14 mouse cellular contexts compared by ENCODE assay signal in the genomic region with DNA sequence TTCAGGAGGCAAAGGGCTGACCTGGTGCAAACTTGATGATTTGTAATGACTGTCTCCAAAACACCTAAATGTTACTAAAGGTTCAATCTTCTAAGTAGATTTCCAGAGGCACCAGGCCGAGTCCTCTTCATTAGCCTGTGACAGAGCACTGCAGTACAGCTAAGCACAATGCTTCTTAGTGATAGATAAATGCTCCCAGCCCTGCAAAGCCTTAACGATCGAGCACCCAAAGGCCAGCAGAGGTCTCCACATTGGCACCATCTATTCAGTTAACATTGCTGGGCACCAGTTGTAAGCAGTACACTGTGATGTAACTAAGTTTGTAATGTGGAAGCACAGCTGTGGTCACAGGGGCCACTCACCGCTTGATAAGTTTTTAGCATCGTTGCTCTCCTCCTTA. TPM values are rescaled to one million over a fixed set of nuclear protein-coding genes. Genes with fewer than 3 reads are reported as not detected.
A peak's percentile ranks its signal among the peaks of the same experiment; 100 is the strongest.
DNase-seq lines count a peak whose midpoint lies in the region; ATAC-seq lines count a peak whose summit lies in the region.
"Had no signal": no experiment of that assay in that cellular context is flagged by ENCODE, and none has a peak within 500 bp of the region (broad histone marks: within the 10 kb centered on the region; RNA-seq: fewer than 3 reads in every experiment).

No protein-coding gene starts in this region.

- no peak overlapping the region for H3K9ac ChIP-seq in heart, embryonic 14.5 days (ENCODE audit: low read length)
- no peak overlapping the region for H3K9ac ChIP-seq in lung, embryonic 15.5 days
- H3K9ac ChIP-seq in intestine, embryonic 16.5 days (ENCODE audit: low read depth, low read length), result no peak overlapping the region
- H3K9ac ChIP-seq: embryonic facial prominence, embryonic 15.5 days; neural tube, embryonic 12.5 days had no signal

- 51% methylated on average over 5 of the region's 5 CpGs for WGBS in heart, embryonic 14.5 days
- 52% methylated on average over 5 of the region's 5 CpGs for WGBS in lung, embryonic 15.5 days
- 78% methylated on average over 5 of the region's 5 CpGs for WGBS in intestine, embryonic 16.5 days

- peaks cover 3% of the 10 kb centered on the region; the same call in 1 of the 2 replicates for H3K36me3 ChIP-seq in heart, embryonic 14.5 days (ENCODE audit: control insufficient read depth, insufficient read depth, low read length)
- peaks cover 8% of the 10 kb centered on the region; the same call in 1 of the 2 replicates for H3K36me3 ChIP-seq in lung, embryonic 15.5 days
- H3K36me3 ChIP-seq in intestine, embryonic 16.5 days (ENCODE audit: control insufficient read depth, insufficient read depth, low read length), result no peaks in the 10 kb centered on the region

- peak overlapping the region; percentile 53 for H3K4me2 ChIP-seq in heart, embryonic 14.5 days (ENCODE audit: low read length)
- H3K4me2 ChIP-seq in lung, embryonic 15.5 days, result no peak overlapping the region
- no peak overlapping the region for H3K4me2 ChIP-seq in intestine, embryonic 16.5 days (ENCODE audit: low read depth, low read length)
- H3K4me2 ChIP-seq: embryonic facial prominence, embryonic 15.5 days; neural tube, embryonic 12.5 days had no signal

- H3K27ac ChIP-seq in heart, embryonic 14.5 days (replicated peaks in 1 of 2; ENCODE audit: control insufficient read depth in 1 of 2, insufficient read depth in 1 of 2, low read depth in 2 of 2, low read length in 2 of 2), result peak overlapping the region; percentile 83 to 86
- H3K27ac ChIP-seq in lung, embryonic 15.5 days, result peak overlapping the region; percentile 69
- peak overlapping the region; percentile 20 for H3K27ac ChIP-seq in intestine, embryonic 16.5 days (ENCODE audit: low read length)
- H3K27ac ChIP-seq: embryonic facial prominence, embryonic 15.5 days; hindbrain, postnatal 0 days; neural tube, embryonic 12.5 days had no signal

- intact Hi-C loops in heart, postnatal 25 days (cut with DNase I), result no loop called here

- H3K4me3 ChIP-seq in heart, embryonic 14.5 days (ENCODE audit: control insufficient read depth in 1 of 2, insufficient read depth in 1 of 2, low read depth in 1 of 2, low read length in 2 of 2), result no peak overlapping the region
- no peak overlapping the region for H3K4me3 ChIP-seq in lung, embryonic 15.5 days
- H3K4me3 ChIP-seq in intestine, embryonic 16.5 days (ENCODE audit: low read length), result no peak overlapping the region
- H3K4me3 ChIP-seq: embryonic facial prominence, embryonic 15.5 days; neural tube, embryonic 12.5 days had no signal

- peaks cover 15 to 16% of the 10 kb centered on the region in 2 experiments for H3K4me1 ChIP-seq in heart, embryonic 14.5 days (ENCODE audit: control insufficient read depth in 2 of 2, insufficient read depth in 2 of 2, low read length in 2 of 2)
- H3K4me1 ChIP-seq in lung, embryonic 15.5 days, result peaks cover 36% of the 10 kb centered on the region
- peaks cover 17% of the 10 kb centered on the region for H3K4me1 ChIP-seq in intestine, embryonic 16.5 days (ENCODE audit: control insufficient read depth, insufficient read depth, low read length)
- H3K4me1 ChIP-seq: embryonic facial prominence, embryonic 15.5 days had no signal

- peak; percentile 32 for DNase-seq in CD4-positive, CD25-positive, alpha-beta regulatory T cell, adult 2 months (ENCODE audit: low read depth, low spot score)
- no peak for DNase-seq in heart, postnatal 25 days (ENCODE audit: low spot score)
- no peak for DNase-seq in lung, postnatal 25 days (ENCODE audit: low spot score)
- DNase-seq in urinary bladder, postnatal 10 days (ENCODE audit: low spot score), result no peak
- DNase-seq: cerebellum, adult 9-11 months; right cerebral cortex, postnatal 25 days had no signal

- H3K9me3 ChIP-seq in heart, embryonic 14.5 days (ENCODE audit: control insufficient read depth, low read length), result 0 out of 2 replicates have a peak, but pooled peaks cover 4% of the 10 kb centered on the region
- no peaks in the 10 kb centered on the region for H3K9me3 ChIP-seq in lung, embryonic 15.5 days
- H3K9me3 ChIP-seq in intestine, embryonic 16.5 days (ENCODE audit: control insufficient read depth, low read length), result no peaks in the 10 kb centered on the region
- H3K9me3 ChIP-seq: embryonic facial prominence, embryonic 15.5 days; neural tube, embryonic 12.5 days had no signal

- ATAC-seq in CD4-positive, CD25-positive, alpha-beta regulatory T cell, adult 4 months, result no peak
- ATAC-seq in heart, embryonic 14.5 days (ENCODE audit: insufficient number of reproducible peaks, insufficient read depth, low FRiP score, low read depth), result no peak
- ATAC-seq in lung, embryonic 15.5 days (ENCODE audit: borderline replicate concordance, extremely low read depth, low FRiP score, low TSS enrichment), result no peak
- ATAC-seq in intestine, embryonic 16.5 days, result peak; percentile 17; the same call in 1 of the 2 replicates
- ATAC-seq: hindbrain, postnatal 0 days; midbrain, embryonic 16.5 days had no signal

- no peaks in the 10 kb centered on the region for H3K27me3 ChIP-seq in heart, embryonic 14.5 days (ENCODE audit: control insufficient read depth, insufficient read depth, low read length)
- H3K27me3 ChIP-seq in lung, embryonic 15.5 days, result no peaks in the 10 kb centered on the region
- no peaks in the 10 kb centered on the region for H3K27me3 ChIP-seq in intestine, embryonic 16.5 days (replicated peaks; ENCODE audit: control insufficient read depth, insufficient read depth, low read length)
- H3K27me3 ChIP-seq: embryonic facial prominence, embryonic 15.5 days; neural tube, embryonic 12.5 days had no signal

RNA-seq across cellular contexts. Expression of a gene that starts 22.2 kb away (rescaled TPM):
- polyA plus RNA-seq in CD4-positive, CD25-positive, alpha-beta regulatory T cell, adult 4 months (2017; shearing (Covaris generic)), result 10 to 100 TPM; 27.0 TPM
- 7.9 and 10.1 TPM in 2 replicates for polyA plus RNA-seq in heart, embryonic 14.5 days (2014; fragmentation: Nextera tagmentation; extraction: Ambion mirVana)
- total RNA-seq in heart, postnatal 25 days (2021), result 10 to 100 TPM; 36.9 to 40.7 TPM
- 26.6 and 27.6 TPM in 2 replicates for polyA plus RNA-seq in lung, embryonic 15.5 days (2015; fragmentation: Nextera tagmentation; extraction: Ambion mirVana)
- polyA plus RNA-seq in intestine, embryonic 16.5 days (2015; fragmentation: Nextera tagmentation; extraction: Ambion mirVana), result 9.0 and 10.1 TPM in 2 replicates

RNA-seq across cellular contexts. Expression of a gene that starts 22.2 kb away (rescaled TPM):
- polyA plus RNA-seq in CD4-positive, CD25-positive, alpha-beta regulatory T cell, adult 4 months (2017; shearing (Covaris generic)), result 10 to 100 TPM; 19.5 to 26.0 TPM
- polyA plus RNA-seq in heart, embryonic 14.5 days (2014; fragmentation: Nextera tagmentation; extraction: Ambion mirVana), result 3.9 and 4.2 TPM in 2 replicates
- total RNA-seq in heart, postnatal 25 days (2021), result 1 to 10 TPM; 1.5 to 2.7 TPM
- 3.5 and 3.8 TPM in 2 replicates for polyA plus RNA-seq in lung, embryonic 15.5 days (2015; fragmentation: Nextera tagmentation; extraction: Ambion mirVana)
- polyA plus RNA-seq in intestine, embryonic 16.5 days (2015; fragmentation: Nextera tagmentation; extraction: Ambion mirVana), result 1.7 and 2.4 TPM in 2 replicates

RNA-seq across cellular contexts. Expression of a gene that starts 48.1 kb away (rescaled TPM):
- polyA plus RNA-seq in CD4-positive, CD25-positive, alpha-beta regulatory T cell, adult 4 months (2017; shearing (Covaris generic)), result not detected
- polyA plus RNA-seq in heart, embryonic 14.5 days (2014; fragmentation: Nextera tagmentation; extraction: Ambion mirVana), result 1.6 and 1.8 TPM in 2 replicates
- total RNA-seq in heart, postnatal 25 days (2021), result 1 to 10 TPM; 3.9 to 4.4 TPM
- 4.3 and 4.5 TPM in 2 replicates for polyA plus RNA-seq in lung, embryonic 15.5 days (2015; fragmentation: Nextera tagmentation; extraction: Ambion mirVana)
- polyA plus RNA-seq in intestine, embryonic 16.5 days (2015; fragmentation: Nextera tagmentation; extraction: Ambion mirVana), result 1.2 TPM in 2 replicates

Comparison
In these comparisons a context has a peak if more than half of its experiments do, and no peak if none do; other contexts are left out.
1. H3K27ac ChIP-seq: peak in every context shown above with its lines; median percentile 84 in heart, embryonic 14.5 days; 69 in lung, embryonic 15.5 days; 20 in intestine, embryonic 16.5 days.